Mouse (Mus musculus) lung, postnatal 25 days (tissue): ENCODE data around the gene Cactin.

Experiments used
- DNase-seq: peaks from one replicate; pipeline ENCODE4 v3.0.0; 2022; ENCODE audit warnings: low spot score

Gene Cactin

DNA sequence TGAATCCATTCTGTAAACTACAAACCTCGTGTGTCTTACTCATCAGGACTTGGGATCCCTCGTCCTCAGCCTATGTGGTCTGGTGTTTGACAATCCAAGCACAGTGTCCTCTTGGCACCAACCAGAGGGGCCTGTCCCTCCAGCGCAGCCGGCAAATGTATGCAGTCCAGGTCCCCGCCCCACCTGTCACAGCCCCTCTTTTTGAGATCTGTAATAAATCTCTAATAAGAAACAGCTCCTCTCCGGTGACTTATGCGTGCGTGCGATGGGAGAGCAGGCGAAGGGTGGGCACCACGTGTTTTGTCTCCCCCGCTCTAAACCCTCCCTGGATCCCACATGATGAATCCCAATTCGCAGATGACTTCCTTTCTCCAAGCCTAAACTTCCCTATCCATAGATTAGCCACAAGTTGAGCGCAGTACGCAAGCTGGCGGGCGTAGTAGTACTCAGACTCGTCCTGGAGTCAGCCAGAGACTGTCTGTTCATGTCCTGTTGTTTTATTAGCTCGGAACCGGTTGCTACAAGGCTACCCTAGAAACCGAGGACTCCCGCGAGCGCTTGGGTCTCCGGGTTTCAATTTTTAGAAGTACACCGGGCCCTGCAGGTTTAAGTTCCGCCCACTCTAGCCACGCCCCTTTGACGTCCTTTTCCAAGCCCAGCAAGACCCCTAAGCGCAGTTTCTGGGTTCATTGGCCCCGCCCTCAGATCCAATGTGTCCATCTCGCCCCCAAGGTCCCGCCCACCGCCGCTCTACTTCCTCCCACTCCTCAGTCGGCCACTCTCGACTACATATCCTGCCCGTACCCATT, 958 bp upstream of the Cactin start:
- no peak for DNase-seq

- DNase-seq, result no peak
Observed at GRCm38 (mm10) chr10:81321436-81321835, 533 bp downstream of the Cactin start.

DNA sequence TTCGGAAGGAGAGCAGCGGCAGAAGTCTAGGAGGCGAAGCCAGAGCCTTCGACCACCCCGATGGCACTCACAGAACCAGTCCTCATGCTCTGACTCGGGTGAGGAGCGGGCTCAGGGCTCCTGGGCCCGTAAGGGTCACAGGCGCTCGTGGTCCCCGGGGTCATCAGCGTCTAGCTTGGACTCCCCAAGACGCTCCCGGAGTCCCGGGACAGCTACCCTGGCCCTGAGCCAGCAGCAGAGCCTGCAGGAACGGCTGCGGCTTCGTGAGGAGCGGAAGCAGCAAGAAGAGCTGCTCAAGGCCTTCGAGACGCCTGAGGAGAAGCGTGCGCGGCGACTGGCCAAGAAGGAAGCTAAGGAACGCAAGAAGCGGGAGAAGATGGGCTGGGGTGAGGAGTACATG, 1.5 kb downstream of the Cactin start:
- no peak for DNase-seq

GRCm38 (mm10) chr10:81323141-81323775, 2.4 kb downstream of the Cactin start:
- no peak for DNase-seq

GRCm38 (mm10) chr10:81323791-81324530, 3.1 kb downstream of the Cactin start:
- no peak for DNase-seq

DNA sequence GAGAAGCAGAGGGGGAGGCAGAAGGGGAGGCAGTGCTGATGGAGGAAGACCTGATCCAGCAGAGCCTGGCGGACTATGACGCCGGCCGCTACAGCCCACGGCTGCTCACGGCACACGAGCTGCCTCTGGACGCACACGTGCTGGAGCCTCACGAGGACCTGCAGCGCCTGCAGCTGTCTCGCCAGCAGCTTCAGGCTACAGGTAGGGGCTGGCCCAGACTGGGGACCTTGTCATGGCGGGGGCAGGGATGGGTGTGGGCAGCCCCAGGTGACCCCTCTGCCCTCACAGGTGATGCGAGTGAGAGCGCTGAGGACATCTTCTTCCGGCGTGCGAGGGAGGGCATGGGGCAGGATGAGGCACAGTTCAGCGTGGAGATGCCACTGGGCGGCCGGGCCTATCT, 4.3 kb downstream of the Cactin start:
- DNase-seq, result no peak

- no peak for DNase-seq
Observed at GRCm38 (mm10) chr10:81325781-81326180, 4.9 kb downstream of the Cactin start.

DNA sequence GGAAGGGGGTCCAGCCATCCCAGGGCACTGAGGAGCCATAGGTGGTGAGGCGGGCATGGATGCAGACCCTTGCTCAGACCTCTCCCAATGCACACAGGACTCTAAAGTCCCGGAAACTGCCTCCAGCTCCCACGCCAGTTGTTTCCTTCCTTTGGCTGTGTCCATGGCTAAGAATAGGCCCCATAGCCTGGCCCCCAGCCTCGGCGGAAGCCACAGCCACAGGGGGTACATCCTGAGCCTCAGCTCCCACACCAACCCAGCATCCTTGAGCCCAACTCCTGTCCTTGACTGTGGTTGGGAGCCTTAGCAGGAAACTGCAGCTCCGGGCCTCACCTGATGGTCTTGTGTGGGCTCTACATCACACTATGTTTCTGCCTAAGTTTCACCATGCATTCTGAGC, 6.0 kb downstream of the Cactin start:
- DNase-seq, result peak; percentile 53

DNA sequence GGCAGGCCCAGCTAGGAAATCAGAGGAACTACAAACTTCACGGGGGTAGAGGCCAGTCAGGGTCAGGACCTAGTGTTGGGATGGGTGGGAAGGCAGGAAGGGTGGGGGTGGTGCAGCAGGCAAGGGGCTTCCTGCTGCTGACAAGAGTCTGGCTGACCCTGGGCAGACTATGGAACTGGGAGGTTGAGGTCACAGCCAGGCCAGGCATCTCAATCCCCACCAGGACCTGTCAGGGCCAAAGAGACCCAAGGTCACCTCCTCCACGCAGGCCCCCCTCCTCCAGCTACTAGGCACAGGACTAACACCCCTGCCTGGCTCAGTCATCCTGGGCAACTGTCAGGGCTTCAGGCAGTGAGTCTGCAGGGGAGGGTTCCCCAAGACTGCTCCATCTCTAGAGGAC, 7.1 kb downstream of the Cactin start:
- no peak for DNase-seq

GRCm38 (mm10) chr10:81328386-81328785, 7.5 kb downstream of the Cactin start, which contains the start of gene Tbxa2r:
Gene Tbxa2r (plus strand): TSS chr10:81328731.
- peak; percentile 74 for DNase-seq

GRCm38 (mm10) chr10:81329194-81329975, 8.5 kb downstream of the Cactin start:
- DNase-seq, result no peak

GRCm38 (mm10) chr10:81330007-81330406, 9.1 kb downstream of the Cactin start:
- DNase-seq, result no peak

DNA sequence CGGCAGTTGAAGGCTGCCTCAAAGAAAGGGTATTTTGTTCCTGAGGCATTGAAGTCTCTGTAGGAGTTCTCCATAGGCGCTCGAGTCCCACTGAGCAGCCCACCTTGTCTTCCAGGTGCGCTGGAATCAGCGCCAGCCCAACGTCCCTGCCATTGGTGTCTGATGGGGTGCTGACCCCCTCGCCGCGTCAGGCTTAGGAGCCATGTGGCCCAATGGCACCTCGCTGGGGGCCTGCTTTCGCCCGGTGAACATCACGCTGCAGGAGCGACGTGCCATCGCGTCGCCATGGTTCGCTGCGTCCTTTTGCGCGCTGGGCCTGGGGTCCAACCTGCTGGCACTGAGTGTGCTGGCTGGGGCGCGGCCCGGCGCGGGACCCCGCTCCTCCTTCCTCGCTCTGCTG, 11.4 kb downstream of the Cactin start:
- DNase-seq, result no peak

GRCm38 (mm10) chr10:81334324-81334723, 13.4 kb downstream of the Cactin start:
- no peak for DNase-seq

- no peak for DNase-seq
Observed at GRCm38 (mm10) chr10:81335393-81336340, 14.8 kb downstream of the Cactin start.

- no peak for DNase-seq
Observed at GRCm38 (mm10) chr10:81336558-81336957, 15.7 kb downstream of the Cactin start.

- no peak for DNase-seq
Observed at GRCm38 (mm10) chr10:81340551-81341332, 19.8 kb downstream of the Cactin start.

DNA sequence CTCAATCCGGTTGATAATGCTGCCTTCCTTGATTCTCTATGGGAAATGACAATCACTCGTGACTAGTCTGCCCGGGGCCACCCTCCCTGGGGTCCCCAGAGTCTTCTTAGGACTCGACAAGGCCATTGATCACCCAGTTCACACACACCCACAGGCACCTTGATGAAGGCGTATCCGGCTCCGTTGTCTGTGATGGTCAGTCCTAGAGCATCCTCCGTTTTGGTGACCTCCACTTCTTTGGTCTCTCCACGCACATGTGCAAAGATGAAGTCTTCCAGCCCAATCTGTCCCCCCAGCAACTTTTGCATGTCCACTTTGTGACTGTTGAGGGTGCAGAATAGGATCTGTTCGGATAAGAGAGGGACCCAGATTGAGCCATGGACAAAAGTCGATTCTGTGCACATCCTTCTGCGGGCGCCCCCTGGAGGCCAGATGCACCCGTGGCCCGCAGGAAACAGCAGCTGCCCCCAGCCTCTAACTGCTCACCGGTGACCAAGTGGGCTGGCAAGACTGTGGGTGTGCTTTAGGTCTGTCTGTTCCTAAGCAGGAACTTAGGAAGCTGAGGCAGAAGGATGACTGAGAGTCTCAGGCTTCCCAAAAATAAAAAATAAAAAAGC, 20.5 kb downstream of the Cactin start:
- DNase-seq, result peak; percentile 71

DNA sequence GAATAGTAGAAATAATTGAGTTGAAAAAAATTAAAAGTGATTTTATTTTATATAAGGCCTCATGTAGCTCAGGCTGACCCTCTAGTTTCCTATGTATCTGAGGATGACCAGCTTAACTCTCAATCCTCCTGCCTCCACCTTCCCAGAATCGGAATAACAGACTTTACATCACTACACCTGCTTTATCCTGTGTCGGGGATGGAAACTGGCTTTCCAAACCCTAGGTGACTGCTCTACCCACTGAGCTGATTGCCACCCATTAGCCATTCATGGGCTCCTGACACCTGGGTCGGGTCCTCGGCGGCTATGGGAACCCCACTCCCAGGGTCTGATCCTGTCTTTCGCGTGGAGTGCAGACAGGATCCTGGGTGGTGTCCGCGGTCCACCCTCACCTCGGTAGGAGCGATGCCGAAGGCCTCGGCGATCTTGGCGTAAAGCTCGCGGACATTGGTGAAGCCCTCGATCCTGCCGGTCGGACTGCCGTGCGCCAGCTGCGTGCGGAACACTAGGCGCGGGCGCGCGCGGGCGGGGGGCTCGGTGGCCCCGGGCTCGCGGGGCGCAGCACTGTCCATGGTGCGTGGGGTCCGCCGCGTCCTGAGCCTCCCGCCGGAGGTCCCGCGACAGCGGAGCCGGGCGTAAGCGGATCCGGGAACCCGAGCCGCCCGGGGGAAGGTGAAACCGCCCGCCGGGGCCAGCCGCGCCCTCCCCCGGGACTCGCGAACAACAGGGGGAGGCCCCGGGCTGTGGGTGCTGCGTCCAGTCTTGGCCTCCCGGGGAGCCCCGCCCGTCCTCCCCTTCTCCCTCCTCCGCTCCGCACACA, 22.0 kb downstream of the Cactin start, which contains the start of gene Gipc3:
Gene Gipc3, minus strand, starts transcription at position 581 of the 820 bp plus-strand sequence.
- no peak for DNase-seq
